Mouse (Mus musculus) stomach, embryonic 16.5 days (tissue): ENCODE results near the gene Adam19. TPM values are rescaled to one million over a fixed set of nuclear protein-coding genes. Genes with fewer than 3 reads are reported as not detected.
A peak's percentile ranks its signal among the peaks of the same experiment; 100 is the strongest.

ENCODE experiments used
- ATAC-seq: fragments of 200-750 bp; cut with Nextera tagmentation; 2 replicates; pipeline ENCODE4 v1.8.0; 2017; ENCODE audit warnings: moderate number of reproducible peaks, moderate TSS enrichment; ENCODE audit not compliant: insufficient read depth, low FRiP score
- H3K27ac ChIP-seq: fragments of 300-500 bp; sonication (generic); 2 replicates; pipeline ENCODE4 v1.5.1; 2014; ENCODE audit warnings: low read length
- H3K27me3 ChIP-seq: fragments of 300-500 bp; sonication (generic); 2 replicates; pipeline ENCODE4 v1.6.1; 2014; ENCODE audit warnings: low read length, control low read depth, mixed read lengths; ENCODE audit not compliant: control insufficient read depth, insufficient read depth
- H3K36me3 ChIP-seq: fragments of 300-500 bp; sonication (generic); 2 replicates; pipeline ENCODE4 v1.6.1; 2014; ENCODE audit warnings: low read length; ENCODE audit not compliant: control insufficient read depth, insufficient read depth
- H3K4me1 ChIP-seq: fragments of 300-500 bp; sonication (generic); 2 replicates; pipeline ENCODE4 v1.6.1; 2014; ENCODE audit warnings: low read length, control low read depth, mixed read lengths; ENCODE audit not compliant: control insufficient read depth, insufficient read depth
- H3K4me2 ChIP-seq: fragments of 300-500 bp; sonication (generic); 2 replicates; pipeline ENCODE4 v1.6.1; 2014; ENCODE audit warnings: low read depth, low read length, mixed read lengths
- H3K4me3 ChIP-seq: fragments of 300-500 bp; sonication (generic); replicated peaks from 2 replicates; pipeline ENCODE4 v1.5.1; 2014; ENCODE audit warnings: mild to moderate bottlenecking, low read length
- H3K9ac ChIP-seq: fragments of 300-500 bp; sonication (generic); 2 replicates; pipeline ENCODE4 v1.6.1; 2014; ENCODE audit warnings: low read length
- H3K9me3 ChIP-seq: fragments of 300-500 bp; sonication (generic); replicated peaks from 2 replicates; pipeline ENCODE4 v1.6.1; 2016; ENCODE audit warnings: low read length, control low read depth; ENCODE audit not compliant: control insufficient read depth
- WGBS: fragments of 180-500 bp; shearing (Covaris S2); extraction: QIAGEN DNeasy Blood & Tissue Kit; methylation state at CpG from one replicate; pipeline ENCODE4 v1.1.7; 2014; 5-methylcytosine and 5-hydroxymethylcytosine counted together
- polyA plus RNA-seq: library from polyadenylated mRNA; unstranded; fragments of >200 nt; fragmentation: Nextera tagmentation; extraction: Ambion mirVana; gene quantifications from 2 replicates; pipeline ENCODE4 v1.2.1, GENCODE M21; 2015

Gene Adam19
- polyA plus RNA-seq, 1 experiment from 2014 or later, result 22.4 TPM

DNA sequence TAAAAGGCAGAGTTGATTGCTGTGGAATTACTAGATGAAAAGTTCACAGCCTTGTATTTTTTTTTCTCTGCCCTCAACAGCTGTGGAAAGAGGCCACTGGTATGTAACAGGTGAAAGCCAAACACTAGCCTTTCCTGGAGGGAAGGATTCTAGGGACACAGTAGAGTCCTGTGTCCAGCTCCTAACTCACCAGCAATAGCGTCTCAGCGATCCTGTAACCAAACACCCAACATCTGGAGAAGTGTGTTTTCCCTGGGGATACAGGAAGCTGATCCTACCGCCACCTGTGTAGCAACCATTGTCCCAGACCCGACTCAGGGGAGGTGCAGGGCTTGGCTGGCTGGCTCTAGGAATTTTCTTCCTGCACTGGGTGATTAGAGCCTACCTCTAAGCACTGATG, 63.8 kb downstream of the Adam19 start:
- H3K4me2 ChIP-seq, result no peak overlapping the region
- no peak overlapping the region for H3K9ac ChIP-seq
- H3K27me3 ChIP-seq, result no peaks in the 10 kb centered on the region
- no peak overlapping the region for H3K4me3 ChIP-seq
- ATAC-seq, result no peak
- H3K27ac ChIP-seq, result no peak overlapping the region
- no peaks in the 10 kb centered on the region for H3K9me3 ChIP-seq
- peaks cover 13% of the 10 kb centered on the region for H3K4me1 ChIP-seq
- 27% methylated on average over 4 of the region's 4 CpGs for WGBS
- no peaks in the 10 kb centered on the region for H3K36me3 ChIP-seq

GRCm38 (mm10) chr11:46120084-46120483, 64.3 kb downstream of the Adam19 start:
- Histone ChIP-seq H3K9ac (no peak overlapping the region), H3K36me3 (no peaks in the 10 kb centered on the region), H3K4me2 (no peak overlapping the region), H3K9me3 (no peaks in the 10 kb centered on the region), H3K4me1 (peaks cover 9% of the 10 kb centered on the region), H3K27me3 (no peaks in the 10 kb centered on the region), H3K4me3 (no peak overlapping the region), H3K27ac (no peak overlapping the region)
- 90% methylated on average over 10 of the region's 10 CpGs for WGBS
- ATAC-seq, result no peak

- Histone ChIP-seq H3K9me3 (no peaks in the 10 kb centered on the region), H3K27me3 (no peaks in the 10 kb centered on the region), H3K27ac (no peak overlapping the region), H3K9ac (no peak overlapping the region), H3K36me3 (no peaks in the 10 kb centered on the region), H3K4me2 (no peak overlapping the region), H3K4me3 (no peak overlapping the region), H3K4me1 (no peaks in the 10 kb centered on the region)
- 80% methylated on average over 4 of the region's 4 CpGs for WGBS
- no peak for ATAC-seq
Measured at GRCm38 (mm10) chr11:46121666-46122065, 65.9 kb downstream of the Adam19 start.

DNA sequence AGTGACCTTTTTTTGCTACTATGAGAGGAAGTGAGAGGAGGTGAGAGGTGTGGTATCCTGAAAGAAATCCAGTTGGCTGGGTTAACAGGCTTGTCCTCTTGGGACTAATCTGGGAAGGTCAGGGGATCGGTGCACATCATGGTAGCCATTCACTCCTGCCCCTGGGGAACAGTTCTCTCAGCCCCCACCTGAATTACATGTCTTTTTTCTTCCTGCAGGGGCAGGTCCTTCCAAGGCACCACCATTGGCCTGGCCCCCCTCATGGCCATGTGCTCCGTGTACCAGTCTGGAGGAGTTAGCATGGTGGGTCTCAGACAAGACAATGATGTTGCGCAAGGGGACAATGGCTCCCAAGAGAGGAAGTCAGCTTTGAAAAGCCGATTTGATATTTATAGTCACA, 67.1 kb downstream of the Adam19 start:
- Histone ChIP-seq H3K27ac (no peak overlapping the region), H3K27me3 (no peaks in the 10 kb centered on the region), H3K4me3 (no peak overlapping the region), H3K4me1 (0 out of 2 replicates have a peak, but pooled peaks cover 2% of the 10 kb centered on the region), H3K36me3 (no peaks in the 10 kb centered on the region; the same call in 1 of the 2 replicates), H3K9me3 (no peaks in the 10 kb centered on the region), H3K9ac (no peak overlapping the region), H3K4me2 (no peak overlapping the region)
- 86% methylated on average over 4 of the region's 4 CpGs for WGBS
- no peak; the same call in 1 of the 2 replicates for ATAC-seq

DNA sequence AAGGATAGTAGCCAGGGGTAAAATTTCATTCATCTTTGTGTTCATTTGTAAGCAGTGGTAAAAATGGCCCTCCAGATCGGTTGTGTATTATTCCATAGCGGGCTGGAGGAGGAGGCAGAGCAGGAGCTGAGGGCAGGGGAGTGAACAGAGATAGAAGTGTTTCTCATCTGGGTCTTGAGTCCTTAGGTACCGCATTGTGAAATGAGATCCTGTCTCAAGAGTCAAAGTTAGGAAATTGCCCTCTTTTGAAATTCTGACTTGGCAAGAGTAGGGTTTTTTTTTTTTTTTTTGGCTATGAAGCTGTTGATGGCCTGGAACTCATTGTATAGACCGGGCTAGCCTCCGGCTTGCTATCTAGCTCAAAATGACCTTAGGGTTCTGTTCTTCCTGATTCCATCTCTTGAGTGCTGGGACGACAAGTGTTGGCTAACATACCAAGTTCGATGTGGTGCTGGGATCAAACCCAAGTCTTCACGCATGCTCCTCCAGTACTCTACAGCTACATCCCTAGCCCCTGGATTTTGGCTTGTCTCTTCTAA, 67.6 kb downstream of the Adam19 start:
- Histone ChIP-seq H3K27ac (no peak overlapping the region), H3K9me3 (no peaks in the 10 kb centered on the region), H3K4me2 (no peak overlapping the region), H3K9ac (no peak overlapping the region), H3K4me1 (0 out of 2 replicates have a peak, but pooled peaks cover 2% of the 10 kb centered on the region), H3K27me3 (no peaks in the 10 kb centered on the region), H3K36me3 (no peaks in the 10 kb centered on the region; the same call in 1 of the 2 replicates), H3K4me3 (no peak overlapping the region)
- no peak for ATAC-seq
- 90% methylated on average over 8 of the region's 8 CpGs for WGBS

DNA sequence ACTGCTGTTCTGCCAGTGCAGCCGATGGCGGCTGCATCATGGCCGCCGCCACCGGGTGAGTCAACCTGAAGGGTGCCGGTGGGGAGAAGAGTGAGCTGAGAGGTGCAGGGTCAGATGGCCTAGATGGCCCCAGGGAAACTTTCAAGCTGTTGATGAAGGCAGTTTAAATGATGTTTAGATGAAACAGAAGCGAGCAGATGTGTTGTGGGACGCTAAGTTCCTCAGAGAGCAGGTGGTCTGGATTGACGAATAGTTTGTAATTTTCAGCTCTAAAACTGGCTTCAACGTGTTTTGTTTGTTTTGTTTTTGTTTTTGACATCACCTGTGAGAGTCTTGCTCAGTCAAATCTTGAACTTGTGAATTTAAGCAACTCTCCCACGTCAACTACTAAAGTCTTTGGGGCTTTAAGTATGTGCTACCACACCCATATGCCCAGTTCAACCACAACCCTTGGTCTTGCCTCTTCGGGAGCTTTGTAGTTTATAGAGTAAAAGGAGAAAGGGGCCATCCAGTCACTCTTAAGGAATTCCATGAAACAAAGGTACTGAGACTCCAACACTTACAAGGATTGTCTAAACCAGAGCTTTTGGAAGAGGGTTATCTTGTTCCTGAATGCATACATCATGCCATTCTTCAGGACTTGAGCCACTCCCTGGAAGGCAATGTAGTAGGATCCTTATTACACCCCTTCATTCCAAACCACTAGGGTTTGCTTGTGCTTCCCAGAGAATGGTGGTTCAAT, 69.5 kb downstream of the Adam19 start:
- H3K4me2 ChIP-seq, result no peak overlapping the region
- no peak for ATAC-seq
- WGBS, result 89% methylated on average over 12 of the region's 12 CpGs
- H3K4me3 ChIP-seq, result no peak overlapping the region
- 0 out of 2 replicates have a peak, but pooled peaks cover 2% of the 10 kb centered on the region for H3K4me1 ChIP-seq
- no peak overlapping the region for H3K27ac ChIP-seq
- H3K9ac ChIP-seq, result no peak overlapping the region
- no peaks in the 10 kb centered on the region for H3K9me3 ChIP-seq
- H3K36me3 ChIP-seq, result peaks cover 3% of the 10 kb centered on the region; the same call in 1 of the 2 replicates
- no peaks in the 10 kb centered on the region for H3K27me3 ChIP-seq

GRCm38 (mm10) chr11:46125835-46126229, 70.0 kb downstream of the Adam19 start:
- no peak for ATAC-seq
- peaks cover 3% of the 10 kb centered on the region; the same call in 1 of the 2 replicates for H3K36me3 ChIP-seq
- 0 out of 2 replicates have a peak, but pooled peaks cover 2% of the 10 kb centered on the region for H3K4me1 ChIP-seq
- no peak overlapping the region for H3K4me3 ChIP-seq
- WGBS, result 91% methylated on average over 7 of the region's 7 CpGs
- H3K9ac ChIP-seq, result no peak overlapping the region
- no peak overlapping the region for H3K4me2 ChIP-seq
- H3K27me3 ChIP-seq, result no peaks in the 10 kb centered on the region
- no peak overlapping the region for H3K27ac ChIP-seq
- H3K9me3 ChIP-seq, result no peaks in the 10 kb centered on the region

GRCm38 (mm10) chr11:46126317-46126716, 70.5 kb downstream of the Adam19 start:
- Histone ChIP-seq H3K27ac (no peak overlapping the region), H3K4me3 (no peak overlapping the region), H3K36me3 (peaks cover 3% of the 10 kb centered on the region; the same call in 1 of the 2 replicates), H3K9me3 (no peaks in the 10 kb centered on the region), H3K4me1 (0 out of 2 replicates have a peak, but pooled peaks cover 2% of the 10 kb centered on the region), H3K27me3 (no peaks in the 10 kb centered on the region), H3K9ac (no peak overlapping the region), H3K4me2 (no peak overlapping the region)
- no peak for ATAC-seq
- 91% methylated on average over 7 of the region's 7 CpGs for WGBS

GRCm38 (mm10) chr11:46126827-46127410, 71.1 kb downstream of the Adam19 start:
- H3K4me2 ChIP-seq, result no peak overlapping the region
- no peak overlapping the region for H3K9ac ChIP-seq
- ATAC-seq, result no peak
- H3K9me3 ChIP-seq, result no peaks in the 10 kb centered on the region
- H3K27ac ChIP-seq, result peak overlapping the region; percentile 31
- no peak overlapping the region for H3K4me3 ChIP-seq
- 80% methylated on average over 11 of the region's 11 CpGs for WGBS
- peaks cover 3% of the 10 kb centered on the region; the same call in 1 of the 2 replicates for H3K36me3 ChIP-seq
- H3K4me1 ChIP-seq, result 0 out of 2 replicates have a peak, but pooled peaks cover 2% of the 10 kb centered on the region
- no peaks in the 10 kb centered on the region for H3K27me3 ChIP-seq
